Mouse (Mus musculus) C2C12 (cell line): ENCODE measurements at regions not wholly inside any gene's neighbourhood (a gene's known extent, or its start where the extent isn't known, plus 50 kb on each side); places are given as distances from the start of the nearest gene placed in this dataset.

Experiments
- CTCF ChIP-seq: IDR thresholded peaks from one replicate; pipeline ENCODE4 v1.5.1; 2011; ENCODE audit not compliant: control insufficient read depth, insufficient read depth, insufficient read length
- MAX ChIP-seq: IDR thresholded peaks from one replicate; pipeline ENCODE4 v1.6.1; 2011; ENCODE audit warnings: mild to moderate bottlenecking, control low read depth
- MYOD1 ChIP-seq: IDR thresholded peaks from one replicate; pipeline ENCODE4 v1.6.1; 2011; ENCODE audit warnings: low read depth; ENCODE audit not compliant: control insufficient read depth, insufficient read length

GRCm38 (mm10) chr5:29950456-29951170, 62.3 kb upstream of the Il6 start:
- no peak for TF ChIP-seq MYOD1
- TF ChIP-seq MAX = no peak
- no peak for TF ChIP-seq CTCF
